In the genomic region with DNA sequence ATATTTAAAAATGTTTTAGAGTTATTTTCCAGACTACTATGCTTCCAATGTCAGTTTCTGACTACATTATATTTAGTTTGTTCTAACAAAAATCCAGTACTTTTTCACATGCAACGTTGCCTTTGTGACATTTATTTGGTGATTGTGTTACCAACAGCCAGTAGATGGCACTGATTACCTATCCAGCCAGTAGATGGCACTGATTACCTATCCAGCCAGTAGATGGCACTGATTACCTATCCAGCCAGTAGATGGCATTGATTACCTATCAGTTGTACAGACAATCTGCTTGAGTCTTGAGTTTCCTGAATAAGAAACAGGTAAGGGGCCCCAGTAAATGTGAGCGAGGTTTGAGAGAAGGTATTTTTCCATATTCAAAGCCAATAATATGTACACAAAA, we compare ENCODE assay signal across 10 mouse cellular contexts. TPM values are rescaled to one million over a fixed set of nuclear protein-coding genes. Genes with fewer than 3 reads are reported as not detected.
DNase-seq lines count a peak whose midpoint lies in the region; ATAC-seq lines count a peak whose summit lies in the region.
"Had no signal": no experiment of that assay in that cellular context is flagged by ENCODE, and none has a peak within 500 bp of the region (broad histone marks: within the 10 kb centered on the region; RNA-seq: fewer than 3 reads in every experiment).

No protein-coding gene starts in this region.

- peak; percentile 86 for ATAC-seq in monocyte, adult 5-6 weeks (replicated peaks; ENCODE audit: insufficient number of reproducible peaks, low FRiP score, low TSS enrichment, poor library complexity, severe bottlenecking)

- DNase-seq in gastrocnemius, adult 18-20 months (ENCODE audit: low spot score), result peak; percentile 48
- DNase-seq in gastrocnemius, postnatal 4 days (ENCODE audit: low spot score in 2 of 2), result no peak
- DNase-seq in 416B (ENCODE audit: low read depth), result peak; percentile 57
- peak; percentile 51 for DNase-seq in adrenal gland, postnatal 10 days
- peak; percentile 58 to 85 for DNase-seq in frontal cortex, adult 2 months (ENCODE audit: extremely low spot score in 1 of 2, low spot score in 1 of 2)
- DNase-seq in layer of hippocampus, postnatal 14 days (ENCODE audit: low spot score in 2 of 2), result peak; percentile 30 to 80
- no peak for DNase-seq in testis, postnatal 10 days (ENCODE audit: low spot score)

RNA-seq across cellular contexts. Expression of a gene that starts 20.6 kb away (rescaled TPM):
- total RNA-seq in gastrocnemius, adult 18-20 months (2021), result 1 to 10 TPM; 5.7 to 6.9 TPM
- total RNA-seq in gastrocnemius, postnatal 4 days (2021), result 10 to 100 TPM; 22.0 to 22.2 TPM
- total RNA-seq in adrenal gland, postnatal 10 days (2021), result 10 to 100 TPM; 14.8 to 16.1 TPM
- polyA plus RNA-seq in frontal cortex, adult 2 months (2012; rRNA removed), result 19.0 and 23.6 TPM in 2 replicates
- 10 to 100 TPM; 16.8 to 18.0 TPM for total RNA-seq in layer of hippocampus, postnatal 14 days (2021)
- total RNA-seq in monocyte, adult 5-6 weeks (2017), result 7.7 to 11.1 TPM (median 9.7 TPM) in 3 replicates

RNA-seq across cellular contexts. Expression of a gene that starts 47.8 kb away (rescaled TPM):
- not detected for total RNA-seq in gastrocnemius, adult 18-20 months (2021)
- not detected for total RNA-seq in gastrocnemius, postnatal 4 days (2021)
- under 1 TPM in 1 of 2 experiments, not detected in 1; 0.36 TPM for total RNA-seq in adrenal gland, postnatal 10 days (2021)
- 0.08 TPM in 1 of 2 replicates, not detected in the other for polyA plus RNA-seq in frontal cortex, adult 2 months (2012; rRNA removed)
- total RNA-seq in layer of hippocampus, postnatal 14 days (2021), result not detected
- total RNA-seq in monocyte, adult 5-6 weeks (2017), result 33.2 to 79.5 TPM (median 56.2 TPM) in 3 replicates
- polyA plus RNA-seq: heart, embryonic 16.5 days; myocyte had no signal

Comparison
In these comparisons a context has a peak if more than half of its experiments do, and no peak if none do; other contexts are left out.
1. DNase-seq: peak in gastrocnemius, adult 18-20 months (single experiment), 416B (single experiment), adrenal gland, postnatal 10 days (single experiment), frontal cortex, adult 2 months (2 of 2) and layer of hippocampus, postnatal 14 days (2 of 2); none in gastrocnemius, postnatal 4 days (0 of 2) and testis, postnatal 10 days (single experiment).
2. RNA of a gene that starts 47.8 kb away (total RNA-seq): 33.2 to 79.5 TPM in monocyte, adult 5-6 weeks; 0.36 TPM in adrenal gland, postnatal 10 days, not detected in gastrocnemius, postnatal 4 days, not detected in gastrocnemius, adult 18-20 months and not detected in layer of hippocampus, postnatal 14 days; every median in the first group is over 10 times any median in the second.